Comparison of ENCODE assay signal across 8 mouse cellular contexts in the genomic region with DNA sequence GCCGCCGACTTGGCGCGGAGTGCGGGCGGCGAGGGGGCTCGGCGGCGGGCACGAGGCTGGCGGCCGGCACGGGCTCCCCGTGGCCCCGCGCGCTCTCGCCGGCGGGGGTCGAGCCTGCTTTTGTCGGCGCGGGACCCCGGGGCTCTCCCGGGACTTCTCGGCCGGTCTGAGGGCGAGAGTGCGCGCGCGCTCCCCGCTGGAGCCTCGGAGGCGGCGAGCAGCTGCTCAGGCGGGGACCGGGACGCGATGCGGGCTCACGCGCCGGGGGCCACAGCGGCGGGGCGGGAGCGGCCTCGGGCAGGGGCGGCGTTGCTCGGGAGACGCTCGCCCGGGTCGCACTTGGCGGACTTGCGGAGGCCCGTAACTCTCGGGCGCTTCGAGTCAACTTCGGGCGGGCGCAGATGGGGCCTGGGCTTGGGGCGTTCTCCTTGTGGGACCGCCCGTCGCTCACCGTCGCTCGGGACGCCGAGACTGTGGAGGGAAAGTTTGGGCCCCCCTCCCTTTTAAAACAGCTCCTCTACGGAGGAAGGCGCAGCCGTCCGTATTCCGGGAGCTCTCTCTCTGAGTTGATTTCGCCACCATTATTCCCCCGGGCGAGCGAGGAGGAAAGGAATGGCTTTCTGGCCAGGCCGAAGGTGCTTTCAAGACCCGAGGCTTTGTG. TPM values are rescaled to one million over a fixed set of nuclear protein-coding genes. Genes with fewer than 3 reads are reported as not detected.
DNase-seq lines count a peak whose midpoint lies in the region; ATAC-seq lines count a peak whose summit lies in the region.

No protein-coding gene starts in this region.

- no peaks in the 10 kb centered on the region for H3K36me3 ChIP-seq in intestine, embryonic 15.5 days
- H3K36me3 ChIP-seq in limb, embryonic 11.5 days (ENCODE audit: control insufficient read depth, insufficient read depth, low read length) = no peaks in the 10 kb centered on the region
- no peaks in the 10 kb centered on the region for H3K36me3 ChIP-seq in midbrain, embryonic 15.5 days (replicated peaks)
- no peaks in the 10 kb centered on the region for H3K36me3 ChIP-seq in splenic B cell, adult 2 months (ENCODE audit: control insufficient read depth, insufficient read depth, low read length, poor library complexity, severe bottlenecking)

- H3K27me3 ChIP-seq in intestine, embryonic 15.5 days (replicated peaks) = peaks cover 3% of the 10 kb centered on the region; the same call in 1 of the 2 replicates
- H3K27me3 ChIP-seq in limb, embryonic 11.5 days (ENCODE audit: control insufficient read depth, insufficient read depth, low read length) = no peaks in the 10 kb centered on the region
- H3K27me3 ChIP-seq in midbrain, embryonic 15.5 days (replicated peaks) = peaks cover 3% of the 10 kb centered on the region; the same call in 1 of the 2 replicates
- no peaks in the 10 kb centered on the region for H3K27me3 ChIP-seq in splenic B cell, adult 2 months (ENCODE audit: control insufficient read depth, insufficient read depth, low read length, poor library complexity, severe bottlenecking)

- H3K4me3 ChIP-seq in intestine, embryonic 15.5 days (replicated peaks) = peak overlapping the region; percentile 77
- H3K4me3 ChIP-seq in limb, embryonic 11.5 days (ENCODE audit: low read depth, low read length) = peak overlapping the region; percentile 80
- H3K4me3 ChIP-seq in midbrain, embryonic 15.5 days = peak overlapping the region; percentile 95

- H3K9ac ChIP-seq in intestine, embryonic 15.5 days = peak overlapping the region; percentile 66
- peak overlapping the region; percentile 95 for H3K9ac ChIP-seq in limb, embryonic 11.5 days (ENCODE audit: low read length)
- H3K9ac ChIP-seq in midbrain, embryonic 15.5 days = peak overlapping the region; percentile 79

- intact Hi-C loops in gastrocnemius, postnatal 36 days (cut with DNase I) = loop anchor here (2.0 to 5.0 kb wide), 3 partner anchors 70 to 128 kb away; no protein-coding TSS in a partner anchor

- H3K27ac ChIP-seq in intestine, embryonic 15.5 days = peak overlapping the region; percentile 81
- H3K27ac ChIP-seq in limb, embryonic 11.5 days (replicated peaks; ENCODE audit: low read depth, low read length) = peak overlapping the region; percentile 99
- peak overlapping the region; percentile 93 for H3K27ac ChIP-seq in midbrain, embryonic 15.5 days

- H3K9me3 ChIP-seq in intestine, embryonic 15.5 days = no peaks in the 10 kb centered on the region
- no peaks in the 10 kb centered on the region for H3K9me3 ChIP-seq in limb, embryonic 11.5 days (ENCODE audit: control insufficient read depth, low read length)
- no peaks in the 10 kb centered on the region for H3K9me3 ChIP-seq in midbrain, embryonic 15.5 days

- DNase-seq in left cerebral cortex, adult 18-20 months (ENCODE audit: low spot score in 2 of 2) = peak; percentile 12 to 18
- DNase-seq in left cerebral cortex, adult 11 months (ENCODE audit: low spot score) = no peak
- DNase-seq in embryo, embryonic 11.5 days (ENCODE audit: low read depth, low spot score) = peak; percentile 47
- peak; percentile 14 to 56 for DNase-seq in gastrocnemius, postnatal 36 days
- peak; percentile 79 for DNase-seq in limb, embryonic 11.5 days (ENCODE audit: low spot score)
- peak; percentile 52 for DNase-seq in splenic B cell, adult 2 months (ENCODE audit: low read depth, low spot score)

- peaks cover 5% of the 10 kb centered on the region; the same call in 1 of the 2 replicates for H3K4me1 ChIP-seq in intestine, embryonic 15.5 days (replicated peaks)
- H3K4me1 ChIP-seq in limb, embryonic 11.5 days (ENCODE audit: control insufficient read depth, insufficient read depth, low read length) = peaks cover 4% of the 10 kb centered on the region; the same call in 1 of the 2 replicates
- peaks cover 14% of the 10 kb centered on the region for H3K4me1 ChIP-seq in midbrain, embryonic 15.5 days

- H3K4me2 ChIP-seq in intestine, embryonic 15.5 days (replicated peaks) = peak overlapping the region; percentile 97
- H3K4me2 ChIP-seq in limb, embryonic 11.5 days (ENCODE audit: low read depth, severe bottlenecking) = peak overlapping the region; percentile 73
- peak overlapping the region; percentile 99 for H3K4me2 ChIP-seq in midbrain, embryonic 15.5 days

- WGBS in intestine, embryonic 15.5 days = under 1% methylated on average over 87 of the region's 87 CpGs
- under 1% methylated on average over 72 of the region's 87 CpGs for WGBS in limb, embryonic 11.5 days
- WGBS in midbrain, embryonic 15.5 days = under 1% methylated on average over 83 of the region's 87 CpGs

- ATAC-seq in intestine, embryonic 15.5 days = peak; percentile 43
- peak; percentile 22; the same call in 1 of the 2 replicates for ATAC-seq in limb, embryonic 11.5 days (ENCODE audit: insufficient number of reproducible peaks, low FRiP score, low TSS enrichment, low read depth)
- peak; percentile 45 for ATAC-seq in midbrain, embryonic 15.5 days (replicated peaks)

RNA-seq across cellular contexts. Expression of a gene that starts 0.7 kb away (rescaled TPM):
- 1 to 10 TPM; 2.7 to 3.9 TPM for total RNA-seq in left cerebral cortex, adult 18-20 months (2021)
- 10 to 100 TPM in 1 of 2 experiments, 1 to 10 TPM in 1; 7.8 to 18.8 TPM for total RNA-seq in gastrocnemius, postnatal 36 days (2021)
- polyA plus RNA-seq in intestine, embryonic 15.5 days (2015; fragmentation: Nextera tagmentation; extraction: Ambion mirVana) = 0.88 and 1.2 TPM in 2 replicates
- polyA plus RNA-seq in limb, embryonic 11.5 days (2014; fragmentation: Nextera tagmentation; extraction: Ambion mirVana) = 13.0 and 18.5 TPM in 2 replicates
- polyA plus RNA-seq in midbrain, embryonic 15.5 days (2015; fragmentation: Nextera tagmentation; extraction: Ambion mirVana) = 2.2 and 2.7 TPM in 2 replicates
